Mouse (Mus musculus) heart, embryonic 15.5 days (tissue): ENCODE results near the gene Specc1l. TPM values are rescaled to one million over a fixed set of nuclear protein-coding genes. Genes with fewer than 3 reads are reported as not detected.
A peak's percentile ranks its signal among the peaks of the same experiment; 100 is the strongest.

Source experiments
- ATAC-seq: fragments of 200-750 bp; cut with Nextera tagmentation; replicated peaks from 2 replicates; pipeline ENCODE4 v1.8.0; 2017; ENCODE audit warnings: low read depth, moderate TSS enrichment; ENCODE audit not compliant: insufficient number of reproducible peaks, insufficient read depth, low FRiP score
- H3K27ac ChIP-seq: fragments of 300-500 bp; sonication (generic); 2 replicates; pipeline ENCODE4 v1.5.1; 2015; ENCODE audit warnings: mild to moderate bottlenecking, inconsistent platforms
- H3K27me3 ChIP-seq: fragments of 300-500 bp; sonication (generic); 2 replicates; pipeline ENCODE4 v1.6.1; 2015; ENCODE audit warnings: inconsistent platforms
- H3K36me3 ChIP-seq: fragments of 300-500 bp; sonication (generic); 2 replicates; pipeline ENCODE4 v1.6.1; 2015; ENCODE audit warnings: mild to moderate bottlenecking, inconsistent platforms
- H3K4me1 ChIP-seq: fragments of 300-500 bp; sonication (generic); replicated peaks from 2 replicates; pipeline ENCODE4 v1.6.1; 2015; ENCODE audit warnings: inconsistent platforms
- H3K4me2 ChIP-seq: fragments of 300-500 bp; sonication (generic); 2 replicates; pipeline ENCODE4 v1.6.1; 2015; ENCODE audit warnings: inconsistent platforms, mild to moderate bottlenecking, moderate library complexity
- H3K4me3 ChIP-seq: fragments of 300-500 bp; sonication (generic); 2 replicates; pipeline ENCODE4 v1.5.1; 2015; ENCODE audit warnings: mild to moderate bottlenecking, inconsistent platforms
- H3K9ac ChIP-seq: fragments of 300-500 bp; sonication (generic); 2 replicates; pipeline ENCODE4 v1.6.1; 2015; ENCODE audit warnings: mild to moderate bottlenecking, inconsistent platforms
- H3K9me3 ChIP-seq: fragments of 300-500 bp; sonication (generic); replicated peaks from 2 replicates; pipeline ENCODE4 v1.6.1; 2016; ENCODE audit warnings: inconsistent platforms
- WGBS: fragments of 180-500 bp; shearing (Covaris S2); methylation state at CpG from one replicate; pipeline ENCODE4 v1.1.7; 2015; ENCODE audit warnings: mixed read lengths; 5-methylcytosine and 5-hydroxymethylcytosine counted together
- polyA plus RNA-seq: library from polyadenylated mRNA; unstranded; fragments of >200 nt; fragmentation: Nextera tagmentation; extraction: Ambion mirVana; gene quantifications from 2 replicates; pipeline ENCODE4 v1.2.1, GENCODE M21; 2015

Gene Specc1l
- polyA plus RNA-seq, 1 experiment from 2014 or later, result 19.4 TPM

GRCm38 (mm10) chr10:75187366-75188056 is 24.4 kb upstream of the Specc1l start:
- no peaks in the 10 kb centered on the region for H3K27me3 ChIP-seq
- H3K9ac ChIP-seq, result no peak overlapping the region
- H3K36me3 ChIP-seq, result no peaks in the 10 kb centered on the region
- H3K4me3 ChIP-seq, result no peak overlapping the region
- no peak for ATAC-seq
- H3K27ac ChIP-seq, result peak overlapping the region; percentile 25; the same call in 1 of the 2 replicates
- peaks cover 15% of the 10 kb centered on the region for H3K4me1 ChIP-seq
- H3K4me2 ChIP-seq, result no peak overlapping the region
- 51% methylated on average over 8 of the region's 8 CpGs for WGBS
- no peaks in the 10 kb centered on the region for H3K9me3 ChIP-seq

- H3K27ac ChIP-seq, result no peak overlapping the region
- no peaks in the 10 kb centered on the region for H3K27me3 ChIP-seq
- H3K9ac ChIP-seq, result no peak overlapping the region
- H3K4me2 ChIP-seq, result no peak overlapping the region
- no peak overlapping the region for H3K4me3 ChIP-seq
- 43% methylated on average over 7 of the region's 7 CpGs for WGBS
- H3K9me3 ChIP-seq, result no peaks in the 10 kb centered on the region
- no peaks in the 10 kb centered on the region for H3K36me3 ChIP-seq
- no peak for ATAC-seq
- peaks cover 12% of the 10 kb centered on the region for H3K4me1 ChIP-seq
Observed at GRCm38 (mm10) chr10:75191647-75192046, 20.2 kb upstream of the Specc1l start.

- H3K4me1 ChIP-seq, result no peaks in the 10 kb centered on the region
- H3K4me3 ChIP-seq, result no peak overlapping the region
- no peak for ATAC-seq
- H3K27me3 ChIP-seq, result no peaks in the 10 kb centered on the region
- H3K36me3 ChIP-seq, result no peaks in the 10 kb centered on the region
- no peak overlapping the region for H3K27ac ChIP-seq
- no peak overlapping the region for H3K9ac ChIP-seq
- whole genome bisulfite sequencing, result 81% methylated on average over 1 of the region's 1 CpGs
- no peak overlapping the region for H3K4me2 ChIP-seq
- H3K9me3 ChIP-seq, result no peaks in the 10 kb centered on the region
Observed at GRCm38 (mm10) chr10:75197817-75198216, 14.1 kb upstream of the Specc1l start.

GRCm38 (mm10) chr10:75200733-75201132 is 11.1 kb upstream of the Specc1l start:
- Histone ChIP-seq H3K9ac (no peak overlapping the region), H3K4me3 (no peak overlapping the region), H3K4me2 (no peak overlapping the region), H3K9me3 (no peaks in the 10 kb centered on the region), H3K27ac (no peak overlapping the region), H3K36me3 (no peaks in the 10 kb centered on the region), H3K27me3 (no peaks in the 10 kb centered on the region), H3K4me1 (no peaks in the 10 kb centered on the region)
- 73% methylated on average over 1 of the region's 1 CpGs for WGBS
- 0 out of 2 replicates have a peak, but pooled peaks have one; percentile 7 for ATAC-seq

GRCm38 (mm10) chr10:75206192-75206591 is 5.7 kb upstream of the Specc1l start:
- H3K27ac ChIP-seq, result no peak overlapping the region
- no peak for ATAC-seq
- peaks cover under 1% of the 10 kb centered on the region; the same call in 1 of the 2 replicates for H3K4me1 ChIP-seq
- no peaks in the 10 kb centered on the region for H3K27me3 ChIP-seq
- no peaks in the 10 kb centered on the region for H3K36me3 ChIP-seq
- WGBS, result 80% methylated on average over 4 of the region's 4 CpGs
- no peak overlapping the region for H3K4me3 ChIP-seq
- H3K9ac ChIP-seq, result no peak overlapping the region
- no peak overlapping the region for H3K4me2 ChIP-seq
- H3K9me3 ChIP-seq, result no peaks in the 10 kb centered on the region

- Histone ChIP-seq H3K27ac (no peak overlapping the region), H3K4me1 (peaks cover 11% of the 10 kb centered on the region), H3K9ac (no peak overlapping the region), H3K4me3 (no peak overlapping the region), H3K9me3 (no peaks in the 10 kb centered on the region), H3K27me3 (no peaks in the 10 kb centered on the region), H3K36me3 (no peaks in the 10 kb centered on the region), H3K4me2 (no peak overlapping the region)
- no peak for ATAC-seq
- WGBS, result 87% methylated on average over 3 of the region's 3 CpGs
Observed at GRCm38 (mm10) chr10:75210841-75211240, 1.0 kb upstream of the Specc1l start.

GRCm38 (mm10) chr10:75212981-75213380 is 1.1 kb downstream of the Specc1l start:
- Histone ChIP-seq H3K27ac (no peak overlapping the region), H3K4me1 (peaks cover 11% of the 10 kb centered on the region), H3K27me3 (no peaks in the 10 kb centered on the region), H3K9me3 (no peaks in the 10 kb centered on the region), H3K4me2 (peak overlapping the region; percentile 88), H3K4me3 (peak overlapping the region; percentile 95), H3K36me3 (no peaks in the 10 kb centered on the region), H3K9ac (peak overlapping the region; percentile 96; the same call in 1 of the 2 replicates)
- WGBS, result 52% methylated on average over 7 of the region's 7 CpGs
- ATAC-seq, result no peak

GRCm38 (mm10) chr10:75220722-75221121 is 8.8 kb downstream of the Specc1l start:
- H3K4me1 ChIP-seq, result peaks cover 40% of the 10 kb centered on the region
- H3K27ac ChIP-seq, result no peak overlapping the region
- no peak for ATAC-seq
- no peak overlapping the region for H3K9ac ChIP-seq
- no peak overlapping the region for H3K4me2 ChIP-seq
- H3K36me3 ChIP-seq, result no peaks in the 10 kb centered on the region
- H3K4me3 ChIP-seq, result no peak overlapping the region
- 87% methylated on average over 3 of the region's 3 CpGs for WGBS
- no peaks in the 10 kb centered on the region for H3K9me3 ChIP-seq
- H3K27me3 ChIP-seq, result no peaks in the 10 kb centered on the region

GRCm38 (mm10) chr10:75221936-75222610 is 10.2 kb downstream of the Specc1l start:
- Histone ChIP-seq H3K4me2 (no peak overlapping the region), H3K4me3 (no peak overlapping the region), H3K27me3 (no peaks in the 10 kb centered on the region), H3K27ac (peak overlapping the region; percentile 39; the same call in 1 of the 2 replicates), H3K9me3 (no peaks in the 10 kb centered on the region), H3K4me1 (peaks cover 40% of the 10 kb centered on the region), H3K36me3 (no peaks in the 10 kb centered on the region), H3K9ac (no peak overlapping the region)
- WGBS, result 55% methylated on average over 4 of the region's 4 CpGs
- no peak for ATAC-seq

GRCm38 (mm10) chr10:75222611-75222998 is 10.7 kb downstream of the Specc1l start:
- Histone ChIP-seq H3K27ac (peak overlapping the region; percentile 39; the same call in 1 of the 2 replicates), H3K27me3 (no peaks in the 10 kb centered on the region), H3K9me3 (no peaks in the 10 kb centered on the region), H3K4me3 (no peak overlapping the region), H3K4me1 (peaks cover 40% of the 10 kb centered on the region), H3K9ac (no peak overlapping the region), H3K4me2 (no peak overlapping the region), H3K36me3 (no peaks in the 10 kb centered on the region)
- no peak for ATAC-seq
- WGBS, result 69% methylated on average over 5 of the region's 5 CpGs

- Histone ChIP-seq H3K36me3 (no peaks in the 10 kb centered on the region), H3K4me3 (no peak overlapping the region), H3K4me1 (peaks cover 40% of the 10 kb centered on the region), H3K9ac (no peak overlapping the region), H3K9me3 (no peaks in the 10 kb centered on the region), H3K27ac (peak overlapping the region; percentile 46), H3K27me3 (no peaks in the 10 kb centered on the region), H3K4me2 (no peak overlapping the region)
- no peak for ATAC-seq
- WGBS, result 44% methylated on average over 3 of the region's 3 CpGs
Observed at GRCm38 (mm10) chr10:75224154-75224553, 12.3 kb downstream of the Specc1l start.
